Mouse (Mus musculus): Measurements from ENCODE around the gene Tbl1xr1. TPM values are rescaled to one million over a fixed set of nuclear protein-coding genes. Genes with fewer than 3 reads are reported as not detected.

Gene Tbl1xr1
- total RNA-seq, 2 experiments from 2014 or later = 129 to 139 TPM

DNA sequence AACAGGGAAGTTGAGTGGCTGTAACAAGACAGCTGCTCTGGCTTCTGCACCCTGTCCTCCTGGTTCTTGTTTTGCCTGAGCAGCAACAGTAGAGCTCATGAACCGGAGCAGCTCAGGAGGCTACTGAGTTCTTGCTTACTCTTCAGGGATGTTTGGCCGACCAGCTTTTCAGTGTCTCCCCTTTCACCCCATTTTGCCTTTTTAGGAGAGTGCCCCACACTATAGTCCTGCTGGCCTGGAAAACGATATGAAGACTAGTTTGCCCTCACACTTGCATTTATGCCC lies 14.8 kb downstream of the Tbl1xr1 start:
- no peak for DNase-seq (ENCODE audit: extremely low spot score in 1 of 2, low spot score in 2 of 2)
- H3K27ac ChIP-seq = no peak overlapping the region
- TF ChIP-seq CTCF (IDR thresholded peaks at IDR 0.05) = no peak

DNA sequence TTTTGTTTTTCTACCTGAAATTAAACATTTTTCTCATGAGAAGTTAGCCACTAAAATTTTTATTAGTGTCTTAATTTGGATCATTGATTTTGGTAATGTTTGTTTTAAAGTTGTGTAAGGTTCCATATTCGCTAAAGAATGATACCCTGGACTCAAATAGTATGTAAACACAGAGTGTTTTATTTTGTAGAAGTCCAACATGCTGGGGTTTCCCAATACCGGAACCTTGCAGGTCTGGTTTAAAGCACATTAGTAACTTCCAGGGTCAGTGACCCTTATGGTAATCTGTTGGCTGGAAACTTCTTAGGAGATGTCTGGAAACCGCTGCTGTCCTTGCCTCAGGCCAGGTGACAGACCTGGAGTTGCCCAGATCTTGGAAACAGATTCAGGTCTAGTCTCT lies 15.2 kb downstream of the Tbl1xr1 start:
- no peak overlapping the region for H3K27ac ChIP-seq
- H3K4me3 ChIP-seq = no peak overlapping the region
- no peak for TF ChIP-seq CTCF (IDR thresholded peaks at IDR 0.05)
- intact Hi-C loops (cut with DNase I) = no loop called here
- no peak for DNase-seq (ENCODE audit: extremely low spot score in 1 of 2, low spot score in 2 of 2)

More for the DNA sequence above, 14.8 kb downstream of the Tbl1xr1 start:
- intact Hi-C loops (cut with DNase I) = no loop called here
- no peak overlapping the region for H3K4me3 ChIP-seq

DNA sequence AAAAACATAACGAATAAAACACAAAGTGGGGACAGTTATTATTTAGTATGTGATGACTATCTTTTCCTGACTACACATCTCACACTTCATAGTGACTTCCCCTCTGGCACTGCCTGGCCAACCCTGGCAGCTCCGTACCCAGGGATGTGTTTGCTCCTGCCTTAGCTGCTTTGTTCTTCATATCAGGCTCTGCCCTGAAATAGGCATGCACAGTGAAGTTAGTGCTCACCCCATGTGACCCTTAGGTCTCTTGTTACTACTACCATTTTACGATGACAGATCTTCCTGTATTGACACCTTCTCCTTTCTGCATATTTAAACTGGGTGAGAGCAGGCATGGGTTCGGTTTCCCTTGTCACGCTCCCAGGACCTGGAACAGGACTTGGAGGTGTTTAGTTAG lies 16.3 kb downstream of the Tbl1xr1 start:
- DNase-seq (ENCODE audit: extremely low spot score in 1 of 2, low spot score in 2 of 2) = no peak
- intact Hi-C loops (cut with DNase I) = no loop called here
- Histone ChIP-seq H3K27ac (no peak overlapping the region), H3K4me3 (no peak overlapping the region)
- no peak for TF ChIP-seq CTCF (IDR thresholded peaks at IDR 0.05)

DNA sequence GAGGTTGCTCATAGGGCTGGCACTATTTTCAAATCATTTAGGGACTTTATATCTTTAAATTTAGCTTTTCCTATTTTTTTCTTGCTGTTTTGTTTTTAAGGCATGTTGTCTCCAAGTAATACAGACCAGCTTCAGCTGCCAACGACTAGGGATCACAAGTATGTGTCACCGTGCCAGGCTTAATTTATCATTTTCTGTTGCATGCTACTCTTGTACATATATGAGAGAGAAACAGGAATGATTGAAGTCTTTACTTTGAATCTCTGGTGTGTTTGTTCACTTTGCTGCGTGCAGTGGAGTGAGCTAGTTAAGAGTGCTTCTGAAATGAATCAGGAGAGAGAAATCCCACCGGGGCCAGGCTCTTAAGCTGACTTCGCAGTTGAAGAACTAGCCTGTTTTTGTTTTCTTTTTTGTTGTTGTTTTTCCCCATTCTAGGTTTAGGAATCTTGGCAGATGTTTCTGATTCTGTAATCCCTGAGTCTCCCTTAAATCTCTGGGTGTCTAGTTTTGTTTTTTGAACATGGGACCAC lies 27.6 kb downstream of the Tbl1xr1 start:
- Histone ChIP-seq H3K27ac (no peak overlapping the region), H3K4me3 (no peak overlapping the region)
- no peak for TF ChIP-seq CTCF (IDR thresholded peaks at IDR 0.05)
- intact Hi-C loops (cut with DNase I) = no loop called here
- no peak for DNase-seq (ENCODE audit: extremely low spot score in 1 of 2, low spot score in 2 of 2)

DNA sequence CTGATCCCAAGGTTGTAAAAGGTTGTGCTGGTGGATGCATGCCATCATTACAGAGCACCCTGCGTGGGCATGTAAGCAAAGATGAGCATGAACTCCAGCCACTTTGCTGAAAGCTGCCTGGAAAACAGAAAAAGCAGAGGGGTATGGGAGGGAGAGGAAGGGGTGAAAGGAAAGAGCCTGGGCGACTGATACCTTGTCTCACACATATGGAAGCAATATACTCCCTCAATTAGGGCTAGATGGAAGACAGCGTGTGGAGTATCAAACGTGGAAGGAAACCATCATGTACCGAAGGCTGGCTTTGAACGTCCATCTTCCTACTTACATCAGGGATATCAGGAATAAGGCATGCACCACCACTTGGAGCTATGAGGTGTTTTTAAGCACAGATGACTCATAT lies 29.0 kb downstream of the Tbl1xr1 start:
- Histone ChIP-seq H3K4me3 (no peak overlapping the region), H3K27ac (no peak overlapping the region)
- no peak for TF ChIP-seq CTCF (IDR thresholded peaks at IDR 0.05)
- intact Hi-C loops (cut with DNase I) = no loop called here
- DNase-seq (ENCODE audit: extremely low spot score in 1 of 2, low spot score in 2 of 2) = no peak

DNA sequence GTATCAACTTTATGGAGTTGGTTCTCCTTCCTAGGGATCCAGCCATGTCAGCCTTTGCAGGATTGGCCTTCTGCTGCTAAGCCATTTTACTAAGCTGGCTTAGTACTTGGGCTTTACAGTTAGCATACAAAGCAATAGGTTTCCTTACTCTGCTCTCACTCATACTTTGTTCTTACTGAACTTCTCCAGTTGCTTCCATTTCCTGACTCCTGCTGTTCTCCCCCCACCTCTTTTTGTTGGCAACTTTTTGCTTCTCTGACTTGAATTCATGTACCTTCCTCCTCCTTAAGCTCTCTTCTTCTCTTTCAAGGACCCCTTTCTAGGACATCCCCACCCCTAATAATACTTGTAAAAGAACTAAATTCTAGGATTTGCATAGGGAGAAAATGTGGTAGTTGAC lies 31.6 kb downstream of the Tbl1xr1 start:
- no peak for DNase-seq (ENCODE audit: extremely low spot score in 1 of 2, low spot score in 2 of 2)
- Histone ChIP-seq H3K4me3 (no peak overlapping the region), H3K27ac (no peak overlapping the region)
- no peak for TF ChIP-seq CTCF (IDR thresholded peaks at IDR 0.05)
- intact Hi-C loops (cut with DNase I) = no loop called here

DNA sequence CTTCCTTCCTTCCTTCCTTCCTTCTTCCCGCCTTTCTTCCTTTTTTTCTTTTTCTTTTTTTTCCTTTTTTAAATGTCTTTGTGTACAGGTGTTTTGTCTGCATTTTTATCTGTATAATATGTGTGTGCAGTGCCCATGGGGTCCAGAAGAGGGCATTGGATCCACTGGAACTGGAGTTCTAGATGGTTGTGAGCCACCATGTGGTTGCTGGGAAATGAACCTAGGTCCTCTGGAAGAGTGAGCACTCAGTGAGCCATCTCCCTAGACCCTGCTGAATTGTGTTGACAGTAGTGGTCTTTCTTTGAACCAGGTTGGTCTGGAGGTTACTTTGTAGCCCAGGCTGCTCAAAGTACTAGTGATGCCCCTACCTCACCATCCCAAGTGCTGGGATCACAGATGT lies 33.2 kb downstream of the Tbl1xr1 start:
- Histone ChIP-seq H3K4me3 (no peak overlapping the region), H3K27ac (no peak overlapping the region)
- intact Hi-C loops (cut with DNase I) = no loop called here
- DNase-seq (ENCODE audit: extremely low spot score in 1 of 2, low spot score in 2 of 2) = no peak
- TF ChIP-seq CTCF (IDR thresholded peaks at IDR 0.05) = no peak; the same call in 1 of the 2 replicates

DNA sequence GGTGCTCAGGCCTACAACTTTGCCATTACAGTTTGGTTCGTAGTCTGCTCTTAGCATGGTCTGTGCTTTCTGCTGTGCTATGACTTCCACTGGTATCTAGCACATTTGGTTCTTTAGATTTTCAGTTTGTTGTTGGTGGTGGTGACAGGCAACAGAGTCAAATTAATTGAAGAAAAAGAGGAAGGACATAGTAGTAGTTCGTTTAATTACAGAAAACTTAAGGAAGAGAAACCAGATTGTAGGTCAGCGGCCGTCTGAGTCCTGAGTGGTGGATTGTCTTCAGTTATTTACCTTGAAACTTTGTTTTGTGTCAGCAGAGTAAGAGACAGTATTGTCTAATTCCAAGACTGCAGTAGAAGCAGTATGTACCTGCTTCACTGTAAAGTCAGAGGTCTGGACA lies 37.3 kb downstream of the Tbl1xr1 start:
- no peak for TF ChIP-seq CTCF (IDR thresholded peaks at IDR 0.05)
- no peak for DNase-seq (ENCODE audit: extremely low spot score in 1 of 2, low spot score in 2 of 2)
- intact Hi-C loops (cut with DNase I) = no loop called here
- Histone ChIP-seq H3K4me3 (no peak overlapping the region), H3K27ac (no peak overlapping the region)

DNA sequence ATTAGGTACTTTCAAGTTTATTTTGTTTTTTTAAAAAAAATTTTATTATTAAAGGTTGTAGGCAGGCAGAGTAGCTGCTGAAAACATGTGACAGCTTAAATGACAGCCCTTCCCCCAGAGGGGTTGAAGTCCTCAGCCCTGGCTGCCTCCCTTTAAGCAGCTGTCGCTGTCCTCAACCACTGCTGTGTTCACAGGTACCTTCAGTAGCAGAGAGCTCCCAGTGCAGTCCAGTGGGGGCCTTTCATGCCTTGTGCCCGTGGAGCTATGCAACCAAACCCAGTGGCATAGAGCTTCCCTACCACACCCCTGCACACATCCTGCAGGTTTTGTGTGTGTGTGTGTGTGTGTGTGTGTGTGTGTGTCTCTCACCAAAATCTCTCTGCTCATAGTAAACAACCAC lies 38.8 kb downstream of the Tbl1xr1 start:
- TF ChIP-seq CTCF (IDR thresholded peaks at IDR 0.05) = no peak
- H3K27ac ChIP-seq = no peak overlapping the region
- H3K4me3 ChIP-seq = no peak overlapping the region
- intact Hi-C loops (cut with DNase I) = no loop called here
- no peak for DNase-seq (ENCODE audit: extremely low spot score in 1 of 2, low spot score in 2 of 2)

DNA sequence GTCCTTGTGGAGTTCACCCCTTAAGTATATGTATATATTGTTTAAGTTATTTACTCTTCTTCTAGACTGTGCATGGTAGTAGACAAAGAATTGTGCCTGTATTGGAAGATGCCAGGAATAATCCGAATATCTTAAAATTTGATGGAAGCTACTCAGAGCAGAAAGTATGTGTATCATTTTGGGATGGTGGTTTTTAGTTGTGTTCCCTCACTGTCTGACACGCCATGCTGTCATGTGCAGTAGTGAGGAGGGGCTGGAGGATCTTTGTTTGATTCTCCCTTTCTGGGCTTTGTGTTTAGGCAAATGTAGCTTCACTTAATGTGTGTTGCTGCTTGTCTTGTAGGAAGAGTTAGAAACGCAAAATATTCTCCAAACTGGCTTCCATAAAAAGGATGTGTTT lies 39.2 kb downstream of the Tbl1xr1 start:
- no peak for TF ChIP-seq CTCF (IDR thresholded peaks at IDR 0.05)
- Histone ChIP-seq H3K27ac (no peak overlapping the region), H3K4me3 (no peak overlapping the region)
- intact Hi-C loops (cut with DNase I) = no loop called here
- no peak for DNase-seq (ENCODE audit: extremely low spot score in 1 of 2, low spot score in 2 of 2)

DNA sequence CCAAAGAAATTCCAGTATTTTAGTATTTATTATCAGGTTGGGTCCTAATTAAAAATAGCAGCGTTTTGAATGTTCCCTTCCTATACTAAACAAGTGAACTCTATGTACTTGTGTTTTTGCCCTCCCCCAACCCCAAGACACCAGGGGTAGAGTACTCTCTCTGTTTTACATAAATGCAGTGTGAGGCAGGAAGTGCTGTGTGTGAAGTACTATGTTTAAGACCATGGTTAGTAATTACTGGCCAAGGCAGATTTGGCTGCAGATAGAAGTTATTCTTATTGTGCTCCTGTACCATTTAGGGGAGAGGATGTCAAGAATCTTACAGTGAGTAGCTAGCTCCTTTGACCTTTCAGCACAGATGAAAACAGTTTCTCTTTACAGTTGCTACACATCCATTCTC lies 39.7 kb downstream of the Tbl1xr1 start:
- intact Hi-C loops (cut with DNase I) = no loop called here

DNA sequence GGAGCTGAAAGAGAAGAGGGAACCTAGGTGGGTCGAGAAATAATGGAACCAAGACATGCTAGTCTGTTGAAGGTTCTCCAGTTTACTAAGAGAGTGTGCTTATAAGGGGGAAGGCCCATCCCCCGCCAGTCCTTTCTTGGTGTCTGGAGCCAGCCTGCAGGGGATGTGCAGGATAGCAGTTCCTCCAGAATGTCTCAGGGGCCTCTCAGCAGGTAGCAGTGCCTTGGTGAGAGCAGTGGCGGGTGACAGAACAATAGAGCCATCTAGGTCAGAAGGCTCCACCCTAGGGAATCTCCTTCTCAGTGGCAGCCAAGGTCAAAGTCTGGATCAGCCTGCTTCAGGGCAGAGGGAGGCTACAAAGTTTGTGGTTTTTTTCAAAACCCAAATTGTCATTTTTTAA lies 45.3 kb downstream of the Tbl1xr1 start:
- TF ChIP-seq CTCF (IDR thresholded peaks at IDR 0.05) = no peak
- Histone ChIP-seq H3K4me3 (no peak overlapping the region), H3K27ac (no peak overlapping the region)
- DNase-seq (ENCODE audit: extremely low spot score in 1 of 2, low spot score in 2 of 2) = no peak
- intact Hi-C loops (cut with DNase I) = no loop called here

More for the DNA sequence above, 39.7 kb downstream of the Tbl1xr1 start:
- no peak overlapping the region for H3K4me3 ChIP-seq
- no peak for TF ChIP-seq CTCF (IDR thresholded peaks at IDR 0.05)
- no peak overlapping the region for H3K27ac ChIP-seq
- no peak for DNase-seq (ENCODE audit: extremely low spot score in 1 of 2, low spot score in 2 of 2)

DNA sequence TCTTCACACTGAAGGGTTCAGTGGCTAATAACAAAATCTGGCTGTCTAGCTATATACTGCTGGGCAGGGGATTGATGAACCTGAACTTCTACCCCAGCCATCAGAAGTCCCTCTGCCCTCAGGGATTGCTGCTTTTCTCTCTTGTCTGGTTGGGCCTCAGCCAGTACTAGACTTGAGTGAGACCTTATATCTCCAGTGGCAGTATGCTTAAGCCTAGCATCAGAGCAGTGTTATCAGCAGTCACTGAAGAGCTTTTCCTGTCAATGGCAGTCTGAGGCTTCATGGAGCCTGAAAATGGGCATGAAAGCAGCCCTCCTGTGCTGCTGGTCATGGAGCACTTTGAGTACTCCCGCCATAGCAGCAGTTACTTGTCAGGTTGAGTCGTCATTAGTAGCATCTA lies 46.7 kb downstream of the Tbl1xr1 start:
- no peak for DNase-seq (ENCODE audit: extremely low spot score in 1 of 2, low spot score in 2 of 2)
- no peak for TF ChIP-seq CTCF (IDR thresholded peaks at IDR 0.05)
- intact Hi-C loops (cut with DNase I) = no loop called here
- Histone ChIP-seq H3K4me3 (no peak overlapping the region), H3K27ac (no peak overlapping the region)

Data from left cerebral cortex, adult 2 months (tissue).